Mouse (Mus musculus) gonadal fat pad, adult 2 months (tissue): ENCODE data around the gene Soat2. TPM values are rescaled to one million over a fixed set of nuclear protein-coding genes. Genes with fewer than 3 reads are reported as not detected.

Experiments
- DNase-seq: peaks from one replicate; pipeline ENCODE4 v3.0.0-alpha.2; 2012; ENCODE audit warnings: low read depth
- polyA plus RNA-seq: library from polyadenylated mRNA; depleted of rRNA; stranded (reverse); fragments of >200 nt; gene quantifications from 2 replicates; pipeline ENCODE4 v1.2.3, GENCODE M21; 2012; rRNA removed

Soat2 gene
- polyA plus RNA-seq = 0.69 and 1.1 TPM in 2 replicates

DNA sequence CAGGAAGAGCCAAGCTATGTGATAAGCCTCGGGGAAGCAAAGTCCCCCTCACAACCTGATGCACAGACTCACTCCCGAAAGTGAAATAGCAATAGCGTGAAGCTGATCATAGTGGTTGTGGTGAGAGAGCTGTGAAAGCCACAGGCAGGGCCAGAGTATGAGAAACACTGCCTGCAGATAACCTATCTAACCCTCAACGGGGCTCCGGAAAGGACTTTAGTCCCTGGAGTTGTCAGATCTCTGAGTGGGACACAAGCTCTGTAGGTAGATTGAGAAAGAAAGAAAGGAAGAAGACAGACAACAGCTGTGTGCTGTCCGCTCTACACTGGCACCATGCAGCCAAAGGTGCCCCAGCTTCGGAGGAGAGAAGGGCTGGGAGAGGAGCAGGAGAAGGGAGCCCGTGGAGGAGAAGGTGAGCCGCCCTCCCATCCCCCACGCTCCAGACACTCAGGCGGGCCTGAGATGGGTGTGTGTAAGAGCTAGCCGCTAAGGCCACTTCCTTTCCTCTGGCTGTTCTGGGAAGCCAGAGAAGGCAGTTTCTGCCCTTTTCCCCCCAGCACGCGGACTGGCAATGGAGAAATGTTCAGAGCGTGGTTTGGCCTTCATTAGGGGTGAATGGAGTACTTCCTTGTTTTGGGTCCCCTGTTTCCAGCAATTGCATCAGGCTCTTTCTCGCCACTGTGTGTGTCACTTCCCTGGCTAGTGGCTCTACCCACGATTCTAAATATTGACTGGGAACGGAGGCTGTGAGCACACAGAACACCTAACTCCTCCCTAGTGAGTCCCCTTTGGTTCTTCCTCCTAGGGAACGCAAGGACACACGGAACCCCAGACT is at the start of gene Soat2:
Soat2 (plus strand) TSS at position 226 of the 835 bp plus-strand sequence.
- no peak for DNase-seq

DNA sequence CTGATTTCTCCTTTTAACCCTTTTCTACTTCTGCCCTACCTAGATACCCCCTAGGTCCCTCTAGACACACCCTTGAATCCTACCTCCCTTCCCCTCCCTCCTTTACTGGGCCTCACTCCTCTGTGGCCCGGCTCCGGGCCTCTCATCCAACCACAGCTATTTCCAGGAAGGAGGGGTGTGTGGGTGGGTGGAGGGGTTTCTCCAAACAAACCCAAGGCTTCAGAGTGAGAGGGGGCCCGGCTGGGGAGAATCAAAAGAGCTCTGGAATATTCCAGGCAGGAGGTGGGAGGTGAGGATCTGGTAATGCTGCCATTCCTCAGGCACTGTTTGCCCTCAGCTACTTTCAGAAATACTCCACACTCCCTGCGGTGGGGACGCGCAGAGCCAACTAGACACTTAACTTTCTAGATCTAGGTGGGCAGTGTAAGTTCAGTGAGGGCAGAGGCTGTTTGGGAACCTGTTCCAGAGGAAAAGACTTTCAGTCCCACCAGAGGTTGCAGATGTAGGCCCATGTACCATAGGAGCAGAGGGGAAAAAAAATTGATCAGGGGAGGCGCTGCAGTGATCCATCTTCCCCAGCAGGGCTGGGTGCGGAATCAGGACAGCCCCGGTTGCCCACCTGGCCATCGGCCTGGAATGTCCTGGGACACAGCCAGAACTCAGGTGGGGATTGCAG is 49.2 kb upstream of the Soat2 start:
- DNase-seq = no peak

DNA sequence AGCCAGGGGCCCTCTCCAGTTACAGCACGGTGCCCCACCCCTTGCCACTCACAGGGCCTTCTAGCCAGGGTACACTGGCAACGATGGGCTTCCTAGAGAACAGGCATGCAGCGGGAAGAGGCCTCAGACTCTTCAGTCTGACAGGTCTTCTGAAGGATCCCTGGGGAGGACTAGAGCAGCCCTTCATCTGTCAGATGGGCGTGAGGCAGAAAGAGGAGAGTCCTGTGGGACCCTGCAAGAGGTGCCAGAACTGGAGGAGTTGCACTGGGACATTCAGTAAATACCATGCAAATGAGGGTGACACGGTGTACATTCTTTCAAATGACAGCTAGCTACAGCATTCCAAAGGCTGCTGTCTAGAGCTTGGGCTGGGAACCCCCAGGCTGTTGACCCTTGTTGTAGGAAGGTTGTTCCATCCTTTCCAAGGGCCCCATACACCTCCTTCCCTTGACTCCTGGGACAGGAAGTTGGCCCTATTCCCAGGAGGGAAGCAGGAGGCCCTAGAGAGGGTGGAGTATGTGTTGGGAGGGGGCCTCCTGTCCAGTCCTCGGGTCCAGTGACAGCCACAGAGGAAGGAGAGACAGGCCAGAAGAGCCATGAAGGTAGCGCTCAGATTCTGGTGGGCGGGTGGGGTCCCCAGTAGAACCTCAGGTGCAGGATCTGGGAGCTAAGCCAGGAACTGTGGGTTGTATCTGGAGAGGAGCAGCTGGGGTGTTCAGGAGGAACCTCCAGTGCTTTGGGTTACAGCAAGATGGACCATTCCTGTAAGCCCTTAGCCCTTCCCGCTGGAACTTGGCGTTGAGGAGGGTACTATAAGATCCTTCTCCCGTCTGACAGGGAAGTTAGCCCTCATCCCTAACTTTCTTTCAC is 48.4 kb upstream of the Soat2 start:
- DNase-seq = no peak

DNA sequence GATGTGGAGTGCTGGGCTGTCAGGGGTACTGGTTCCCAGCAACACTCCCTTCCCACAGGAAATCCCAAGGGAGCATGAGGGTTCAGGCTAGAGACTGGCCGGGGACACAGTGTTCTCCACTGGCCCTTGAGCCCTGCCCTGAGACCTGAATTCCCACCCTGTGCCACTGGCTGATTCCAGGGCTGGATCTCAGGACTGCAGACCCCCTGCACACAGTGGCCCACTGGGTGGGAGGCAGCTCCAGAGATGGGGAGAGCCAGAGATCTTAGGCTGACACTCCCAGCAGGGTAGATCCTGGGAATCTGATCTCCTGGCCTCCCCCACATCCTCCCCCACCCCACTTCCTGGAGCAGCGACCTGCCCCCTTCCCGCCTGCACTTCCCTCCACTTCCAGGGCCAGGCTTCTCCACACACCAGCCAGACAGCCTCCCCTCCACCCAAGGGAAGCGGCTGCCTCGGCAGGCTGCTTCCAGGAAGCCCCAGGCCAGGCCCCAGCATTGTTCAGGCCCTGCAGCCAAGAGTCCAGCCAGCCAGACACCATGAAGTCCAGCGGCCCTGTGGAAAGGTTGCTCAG is 47.7 kb upstream of the Soat2 start:
- DNase-seq = no peak

DNA sequence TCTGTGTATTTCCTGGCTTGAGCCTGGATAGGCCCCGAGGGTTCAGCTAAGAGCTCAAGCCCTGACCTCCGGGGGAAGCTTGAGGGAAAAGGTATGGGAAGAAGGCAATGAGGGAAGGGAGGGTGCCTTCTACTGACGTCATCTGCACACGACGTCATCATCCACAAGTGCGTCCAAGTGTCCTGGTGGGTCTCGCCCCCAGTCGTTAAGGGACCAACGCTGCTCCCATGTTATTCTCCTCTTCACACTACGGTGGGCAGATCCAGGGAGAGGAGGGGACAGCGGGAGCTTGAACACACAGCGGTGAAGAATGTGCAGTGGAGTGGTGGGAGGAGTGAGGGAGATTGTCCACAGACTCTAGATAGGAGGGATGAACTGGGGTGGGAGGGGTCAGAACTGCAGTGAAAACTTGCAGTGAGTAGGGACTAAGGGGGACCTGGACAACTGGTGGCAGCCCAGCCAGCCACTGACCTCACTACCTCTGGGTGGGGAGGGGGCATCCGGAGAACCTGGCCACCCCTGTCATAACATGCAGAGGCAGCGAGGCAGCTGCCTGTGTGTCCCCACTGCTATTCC is 46.9 kb upstream of the Soat2 start:
- DNase-seq = no peak

DNA sequence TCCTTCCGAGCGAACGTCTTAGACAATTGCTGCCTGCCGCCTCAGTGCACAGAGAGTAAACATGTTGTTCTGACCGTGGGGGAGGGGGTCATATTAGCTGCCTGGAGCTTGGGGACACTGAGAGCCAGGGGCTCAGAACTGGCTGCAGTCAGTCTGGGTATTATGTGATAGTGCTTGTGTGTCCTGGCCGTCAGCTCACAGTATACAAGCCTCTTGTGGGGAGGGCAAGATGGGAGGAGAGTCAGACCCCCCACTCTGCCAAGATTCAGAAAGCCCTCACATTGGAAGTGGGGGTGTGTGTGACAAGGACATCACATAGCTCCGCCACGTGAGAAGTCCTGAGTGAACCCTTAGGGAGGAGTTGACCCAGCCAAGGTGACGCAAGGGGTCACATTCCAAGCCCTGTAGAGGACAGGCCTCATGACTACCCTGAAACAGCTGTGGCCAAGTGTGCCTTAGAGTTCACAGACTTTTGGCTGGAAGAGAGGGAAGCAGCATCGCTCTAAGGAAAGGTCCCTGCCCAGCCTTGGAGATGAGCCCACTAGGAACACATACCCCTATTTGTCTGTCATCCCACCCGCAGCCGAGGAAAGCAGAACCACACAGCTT is 46.3 kb upstream of the Soat2 start:
- no peak for DNase-seq

DNA sequence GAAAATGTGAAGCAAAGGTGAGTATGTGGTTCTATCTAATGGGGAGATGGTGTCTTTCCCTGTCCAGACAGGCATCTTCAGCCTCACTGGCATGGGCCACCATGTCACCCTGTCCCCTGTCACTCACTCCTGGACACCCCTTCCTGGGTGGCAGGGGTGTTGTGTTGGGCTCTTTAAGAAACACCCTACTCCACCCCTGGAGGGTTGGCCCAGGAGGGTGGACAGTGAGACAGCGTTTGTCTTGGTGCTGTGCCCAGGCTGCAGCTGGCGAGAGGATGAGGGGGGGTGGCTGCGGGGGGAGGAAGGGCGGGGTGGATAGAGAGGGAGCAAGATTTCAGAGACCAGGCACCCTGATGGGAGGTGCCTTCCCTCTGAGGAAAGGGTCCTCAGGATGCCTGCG is 45.0 kb upstream of the Soat2 start:
- no peak for DNase-seq

- DNase-seq = no peak
Observed at GRCm38 (mm10) chr15:102105764-102106730, 44.3 kb upstream of the Soat2 start.

DNA sequence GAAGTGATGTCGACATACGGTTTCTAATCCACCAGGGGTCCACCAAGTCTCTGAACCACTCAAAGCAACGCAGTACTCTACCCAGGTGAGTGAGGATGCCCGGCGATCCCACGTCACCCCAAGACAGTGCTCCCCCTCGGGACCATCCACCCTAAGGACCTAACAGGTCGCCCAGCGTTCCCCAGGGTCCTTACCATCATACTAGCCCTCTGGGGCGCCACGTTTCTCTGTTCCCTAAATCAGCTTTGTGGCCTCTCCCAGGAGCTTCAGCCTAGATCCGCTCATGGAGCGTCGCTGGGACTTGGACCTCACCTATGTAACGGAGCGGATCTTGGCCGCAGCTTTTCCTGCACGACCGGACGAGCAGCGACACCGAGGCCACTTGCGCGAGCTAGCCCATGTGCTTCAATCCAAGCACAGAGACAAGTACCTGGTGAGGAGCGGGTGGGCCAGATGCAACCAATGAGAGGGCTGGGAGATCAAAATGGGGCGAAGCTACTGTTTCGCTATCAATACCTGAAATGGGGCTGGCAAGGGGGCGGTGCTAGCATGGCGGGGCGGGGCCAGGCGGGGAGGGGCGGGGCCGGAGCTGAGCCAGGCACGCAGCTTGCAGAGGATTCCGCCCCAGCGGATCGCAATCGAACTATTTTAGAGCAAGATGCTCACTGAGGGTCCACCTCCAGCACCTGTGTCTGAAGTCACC is 43.4 kb upstream of the Soat2 start:
- DNase-seq = no peak

DNA sequence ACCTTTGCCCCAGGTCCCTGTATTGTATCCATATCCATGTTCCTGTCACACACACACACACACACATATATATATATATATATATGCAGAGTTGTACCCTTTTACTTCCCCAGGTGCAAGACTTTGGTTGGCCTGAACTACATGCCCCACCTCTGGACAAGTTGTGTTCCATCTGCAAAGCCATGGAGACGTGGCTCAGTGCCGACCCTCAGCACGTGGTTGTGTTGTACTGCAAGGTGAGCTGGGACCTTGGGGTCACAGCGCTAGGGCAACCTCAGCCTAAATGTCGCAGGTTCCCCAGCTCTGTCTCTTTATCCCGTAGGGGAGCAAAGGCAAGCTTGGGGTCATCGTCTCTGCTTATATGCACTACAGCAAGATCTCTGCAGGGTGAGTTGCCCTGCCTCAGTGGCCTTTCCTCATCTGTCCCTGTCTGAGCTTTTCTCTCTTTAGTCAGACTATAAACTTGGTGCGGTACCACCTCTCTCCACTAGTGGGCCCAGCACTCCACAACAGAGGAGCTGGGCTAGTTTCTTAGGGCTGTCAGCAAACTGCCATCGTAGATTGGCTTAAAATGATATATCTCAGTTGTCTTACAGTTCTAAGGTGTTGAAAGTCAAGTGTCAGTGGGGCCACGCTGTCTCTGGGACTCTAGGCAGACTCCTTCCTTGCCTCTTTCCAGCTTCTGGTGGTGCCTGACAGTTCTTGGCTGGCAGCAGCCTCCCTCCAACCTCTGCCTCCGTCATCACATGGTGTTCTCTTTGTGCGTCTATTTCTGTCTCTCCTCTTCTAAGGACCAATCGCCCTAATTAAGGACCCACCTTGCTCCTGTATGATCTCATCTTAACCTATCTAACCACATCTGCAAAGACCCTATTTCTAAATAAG is 42.4 kb upstream of the Soat2 start:
- DNase-seq = no peak

- no peak for DNase-seq
Observed at GRCm38 (mm10) chr15:102108651-102109525, 41.4 kb upstream of the Soat2 start.

- no peak for DNase-seq
Observed at GRCm38 (mm10) chr15:102110271-102110670, 40.1 kb upstream of the Soat2 start.

- DNase-seq = no peak
Observed at GRCm38 (mm10) chr15:102110701-102111494, 39.4 kb upstream of the Soat2 start.

- DNase-seq = no peak
Observed at GRCm38 (mm10) chr15:102111495-102111829, 38.9 kb upstream of the Soat2 start.

- DNase-seq = no peak
Observed at GRCm38 (mm10) chr15:102112181-102112580, 38.1 kb upstream of the Soat2 start.

DNA sequence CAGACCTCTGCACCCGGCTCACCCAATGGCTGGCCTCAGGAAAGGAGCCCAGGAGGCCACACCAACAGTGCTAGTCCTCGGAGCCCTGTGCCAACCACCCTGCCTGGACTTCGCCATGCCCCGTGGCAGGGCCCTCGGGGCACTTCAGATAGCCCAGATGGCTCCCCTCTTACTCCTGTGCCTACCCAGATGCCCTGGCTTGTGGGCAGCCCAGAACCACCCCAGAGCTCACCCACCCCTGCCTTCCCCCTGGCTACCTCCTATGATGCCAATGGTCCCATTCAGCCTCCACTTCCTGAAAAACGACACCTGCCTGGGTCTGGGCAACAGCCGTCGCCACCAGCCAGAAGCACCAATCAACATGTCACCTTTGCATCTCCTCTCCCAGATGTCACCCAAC is 37.5 kb upstream of the Soat2 start:
- no peak for DNase-seq

DNA sequence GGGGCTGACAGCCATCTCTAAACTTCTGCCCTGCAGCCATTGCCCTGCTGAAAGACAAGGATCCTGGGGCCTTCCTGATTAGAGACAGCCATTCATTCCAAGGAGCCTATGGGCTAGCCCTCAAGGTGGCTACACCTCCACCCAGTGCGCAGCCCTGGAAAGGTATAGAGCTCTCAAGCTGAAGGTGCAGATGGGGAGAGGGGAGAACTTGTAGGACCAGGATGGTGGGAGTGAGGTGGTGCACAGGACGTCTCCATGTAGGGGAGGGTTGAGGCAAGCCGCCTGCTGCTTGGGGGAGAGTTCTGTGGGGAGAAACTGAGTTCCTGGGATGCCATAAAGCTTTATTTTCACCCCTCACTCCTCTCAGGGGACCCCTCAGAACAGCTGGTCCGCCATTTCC is 36.7 kb upstream of the Soat2 start:
- DNase-seq = no peak
